Mouse (Mus musculus) heart, embryonic 15.5 days (tissue): ENCODE results near the gene Mtus2. TPM values are rescaled to one million over a fixed set of nuclear protein-coding genes. Genes with fewer than 3 reads are reported as not detected.

Source experiments
- ATAC-seq: fragments of 200-750 bp; cut with Nextera tagmentation; replicated peaks from 2 replicates; pipeline ENCODE4 v1.8.0; 2017; ENCODE audit warnings: low read depth, moderate TSS enrichment; ENCODE audit not compliant: insufficient number of reproducible peaks, insufficient read depth, low FRiP score
- H3K27ac ChIP-seq: fragments of 300-500 bp; sonication (generic); 2 replicates; pipeline ENCODE4 v1.5.1; 2015; ENCODE audit warnings: mild to moderate bottlenecking, inconsistent platforms
- H3K27me3 ChIP-seq: fragments of 300-500 bp; sonication (generic); 2 replicates; pipeline ENCODE4 v1.6.1; 2015; ENCODE audit warnings: inconsistent platforms
- H3K36me3 ChIP-seq: fragments of 300-500 bp; sonication (generic); 2 replicates; pipeline ENCODE4 v1.6.1; 2015; ENCODE audit warnings: mild to moderate bottlenecking, inconsistent platforms
- H3K4me1 ChIP-seq: fragments of 300-500 bp; sonication (generic); replicated peaks from 2 replicates; pipeline ENCODE4 v1.6.1; 2015; ENCODE audit warnings: inconsistent platforms
- H3K4me2 ChIP-seq: fragments of 300-500 bp; sonication (generic); 2 replicates; pipeline ENCODE4 v1.6.1; 2015; ENCODE audit warnings: inconsistent platforms, mild to moderate bottlenecking, moderate library complexity
- H3K4me3 ChIP-seq: fragments of 300-500 bp; sonication (generic); 2 replicates; pipeline ENCODE4 v1.5.1; 2015; ENCODE audit warnings: mild to moderate bottlenecking, inconsistent platforms
- H3K9ac ChIP-seq: fragments of 300-500 bp; sonication (generic); 2 replicates; pipeline ENCODE4 v1.6.1; 2015; ENCODE audit warnings: mild to moderate bottlenecking, inconsistent platforms
- H3K9me3 ChIP-seq: fragments of 300-500 bp; sonication (generic); replicated peaks from 2 replicates; pipeline ENCODE4 v1.6.1; 2016; ENCODE audit warnings: inconsistent platforms
- WGBS: fragments of 180-500 bp; shearing (Covaris S2); methylation state at CpG from one replicate; pipeline ENCODE4 v1.1.7; 2015; ENCODE audit warnings: mixed read lengths; 5-methylcytosine and 5-hydroxymethylcytosine counted together
- polyA plus RNA-seq: library from polyadenylated mRNA; unstranded; fragments of >200 nt; fragmentation: Nextera tagmentation; extraction: Ambion mirVana; gene quantifications from 2 replicates; pipeline ENCODE4 v1.2.1, GENCODE M21; 2015

Mtus2 gene
- polyA plus RNA-seq, 1 experiment from 2014 or later, result 121 TPM

GRCm38 (mm10) chr5:148083541-148083940 lies 126.4 kb downstream of the Mtus2 start:
- Histone ChIP-seq H3K36me3 (no peaks in the 10 kb centered on the region), H3K9ac (no peak overlapping the region), H3K4me1 (no peaks in the 10 kb centered on the region), H3K4me2 (no peak overlapping the region), H3K4me3 (no peak overlapping the region), H3K27me3 (no peaks in the 10 kb centered on the region), H3K9me3 (0 out of 2 replicates have a peak, but pooled peaks cover 7% of the 10 kb centered on the region), H3K27ac (no peak overlapping the region)
- no peak for ATAC-seq
- 96% methylated on average over 1 of the region's 1 CpGs for WGBS

- Histone ChIP-seq H3K4me1 (no peaks in the 10 kb centered on the region), H3K27me3 (no peaks in the 10 kb centered on the region), H3K4me2 (no peak overlapping the region), H3K9ac (no peak overlapping the region), H3K36me3 (no peaks in the 10 kb centered on the region), H3K9me3 (0 out of 2 replicates have a peak, but pooled peaks cover 7% of the 10 kb centered on the region), H3K27ac (no peak overlapping the region), H3K4me3 (no peak overlapping the region)
- 82% methylated on average over 5 of the region's 5 CpGs for WGBS
- ATAC-seq, result no peak
Observed at GRCm38 (mm10) chr5:148084766-148085165, 127.6 kb downstream of the Mtus2 start.

DNA sequence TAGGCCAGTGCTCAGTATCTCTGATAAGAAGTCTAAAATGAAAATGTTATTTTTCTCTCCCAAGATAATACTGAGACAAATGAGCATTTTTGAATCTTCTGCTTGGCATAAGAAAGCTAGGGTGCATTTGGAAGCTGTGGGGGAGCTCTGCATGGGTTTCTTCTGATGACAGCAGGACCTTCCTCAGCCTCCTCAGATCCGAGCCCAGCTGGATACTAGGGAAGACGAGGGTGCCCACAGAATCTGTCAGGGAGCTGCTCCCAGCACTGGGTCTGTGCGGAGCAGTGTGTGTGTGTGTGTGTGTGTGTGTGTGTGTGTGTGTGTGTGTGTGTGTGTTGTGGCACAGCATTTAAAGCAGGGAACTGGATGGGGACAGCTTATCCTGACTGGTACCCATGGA lies 130.7 kb downstream of the Mtus2 start:
- 0 out of 2 replicates have a peak, but pooled peaks cover 2% of the 10 kb centered on the region for H3K9me3 ChIP-seq

DNA sequence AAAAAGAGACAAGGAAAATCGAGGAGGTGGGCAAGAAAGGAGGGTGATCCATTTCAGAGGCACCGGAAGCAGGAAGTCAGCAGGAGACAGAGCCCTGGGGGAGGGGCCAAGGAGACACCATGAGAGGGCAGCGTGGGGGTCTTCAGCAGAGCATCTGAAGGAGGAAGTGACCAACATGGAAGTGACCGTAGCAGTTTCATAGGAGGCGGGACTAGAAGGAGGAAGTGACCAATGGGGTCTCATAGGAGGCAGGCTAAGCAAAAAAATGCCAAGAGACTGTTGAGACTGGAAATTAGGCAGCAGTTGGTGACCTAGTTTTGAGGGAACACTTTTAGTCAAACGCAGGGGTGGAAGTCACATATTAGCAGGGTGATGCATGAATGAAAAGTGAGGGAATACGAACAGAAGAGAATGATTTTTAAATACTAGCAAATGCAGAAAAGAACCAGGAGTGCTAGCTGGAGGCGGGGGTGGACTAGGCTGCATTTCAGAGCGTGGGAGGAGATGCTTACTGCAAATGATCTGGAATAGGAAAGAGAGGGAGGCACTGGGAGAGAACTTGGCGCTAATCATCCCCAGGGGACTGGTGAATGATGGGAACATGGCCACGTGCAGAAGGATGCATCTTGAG lies 133.2 kb downstream of the Mtus2 start:
- no peaks in the 10 kb centered on the region for H3K36me3 ChIP-seq
- no peak overlapping the region for H3K4me3 ChIP-seq
- no peak overlapping the region for H3K4me2 ChIP-seq
- ATAC-seq, result no peak
- no peaks in the 10 kb centered on the region for H3K27me3 ChIP-seq
- no peak overlapping the region for H3K9ac ChIP-seq
- H3K27ac ChIP-seq, result no peak overlapping the region
- no peaks in the 10 kb centered on the region for H3K9me3 ChIP-seq
- WGBS, result 66% methylated on average over 11 of the region's 11 CpGs
- no peaks in the 10 kb centered on the region for H3K4me1 ChIP-seq

More for the DNA sequence above, 130.7 kb downstream of the Mtus2 start:
- Histone ChIP-seq H3K4me3 (no peak overlapping the region), H3K27me3 (no peaks in the 10 kb centered on the region), H3K4me1 (no peaks in the 10 kb centered on the region), H3K36me3 (no peaks in the 10 kb centered on the region), H3K4me2 (no peak overlapping the region), H3K9ac (no peak overlapping the region), H3K27ac (no peak overlapping the region)
- ATAC-seq, result no peak
- 54% methylated on average over 3 of the region's 3 CpGs for WGBS

- ATAC-seq, result no peak
- H3K4me2 ChIP-seq, result no peak overlapping the region
- 40% methylated on average over 10 of the region's 10 CpGs for WGBS
Observed at GRCm38 (mm10) chr5:148094640-148095039, 137.5 kb downstream of the Mtus2 start.

GRCm38 (mm10) chr5:148099356-148099755 lies 142.2 kb downstream of the Mtus2 start:
- Histone ChIP-seq H3K27ac (no peak overlapping the region), H3K4me3 (no peak overlapping the region), H3K36me3 (no peaks in the 10 kb centered on the region), H3K4me1 (no peaks in the 10 kb centered on the region), H3K27me3 (no peaks in the 10 kb centered on the region), H3K4me2 (no peak overlapping the region), H3K9ac (no peak overlapping the region), H3K9me3 (no peaks in the 10 kb centered on the region)
- no peak for ATAC-seq
- WGBS, result 88% methylated on average over 9 of the region's 9 CpGs

More at GRCm38 (mm10) chr5:148094640-148095039, 137.5 kb downstream of the Mtus2 start:
- H3K27ac ChIP-seq, result no peak overlapping the region
- H3K4me1 ChIP-seq, result no peaks in the 10 kb centered on the region
- no peaks in the 10 kb centered on the region for H3K27me3 ChIP-seq
- H3K4me3 ChIP-seq, result no peak overlapping the region
- H3K36me3 ChIP-seq, result no peaks in the 10 kb centered on the region
- H3K9ac ChIP-seq, result no peak overlapping the region
- H3K9me3 ChIP-seq, result no peaks in the 10 kb centered on the region

GRCm38 (mm10) chr5:148107324-148107723 lies 150.2 kb downstream of the Mtus2 start:
- WGBS, result 86% methylated on average over 6 of the region's 6 CpGs
- no peak for ATAC-seq
- H3K9ac ChIP-seq, result no peak overlapping the region
- H3K9me3 ChIP-seq, result no peaks in the 10 kb centered on the region
- H3K27me3 ChIP-seq, result no peaks in the 10 kb centered on the region
- H3K4me3 ChIP-seq, result no peak overlapping the region
- no peak overlapping the region for H3K27ac ChIP-seq
- no peak overlapping the region for H3K4me2 ChIP-seq
- no peaks in the 10 kb centered on the region for H3K4me1 ChIP-seq
- H3K36me3 ChIP-seq, result no peaks in the 10 kb centered on the region

GRCm38 (mm10) chr5:148107890-148108289 lies 150.8 kb downstream of the Mtus2 start:
- no peak overlapping the region for H3K9ac ChIP-seq
- H3K4me2 ChIP-seq, result no peak overlapping the region
- no peaks in the 10 kb centered on the region for H3K4me1 ChIP-seq
- H3K9me3 ChIP-seq, result no peaks in the 10 kb centered on the region
- no peak for ATAC-seq
- H3K36me3 ChIP-seq, result no peaks in the 10 kb centered on the region
- H3K27ac ChIP-seq, result no peak overlapping the region
- no peaks in the 10 kb centered on the region for H3K27me3 ChIP-seq
- H3K4me3 ChIP-seq, result no peak overlapping the region
- WGBS, result 63% methylated on average over 7 of the region's 7 CpGs

- no peaks in the 10 kb centered on the region for H3K27me3 ChIP-seq
- no peaks in the 10 kb centered on the region for H3K9me3 ChIP-seq
- H3K4me1 ChIP-seq, result no peaks in the 10 kb centered on the region
- no peak for ATAC-seq
- H3K9ac ChIP-seq, result no peak overlapping the region
- WGBS, result 54% methylated on average over 9 of the region's 9 CpGs
- H3K36me3 ChIP-seq, result no peaks in the 10 kb centered on the region
- no peak overlapping the region for H3K4me2 ChIP-seq
- H3K27ac ChIP-seq, result no peak overlapping the region
- H3K4me3 ChIP-seq, result no peak overlapping the region
Observed at GRCm38 (mm10) chr5:148108314-148108713, 151.2 kb downstream of the Mtus2 start.

- H3K4me2 ChIP-seq, result no peak overlapping the region
- no peaks in the 10 kb centered on the region for H3K36me3 ChIP-seq
- no peak overlapping the region for H3K27ac ChIP-seq
- 45% methylated on average over 15 of the region's 15 CpGs for WGBS
- no peak overlapping the region for H3K9ac ChIP-seq
- no peak for ATAC-seq
- no peaks in the 10 kb centered on the region for H3K9me3 ChIP-seq
- no peaks in the 10 kb centered on the region for H3K27me3 ChIP-seq
- no peak overlapping the region for H3K4me3 ChIP-seq
- no peaks in the 10 kb centered on the region for H3K4me1 ChIP-seq
Observed at GRCm38 (mm10) chr5:148115207-148115817, 158.2 kb downstream of the Mtus2 start.

- Histone ChIP-seq H3K4me3 (no peak overlapping the region), H3K4me2 (no peak overlapping the region), H3K9ac (no peak overlapping the region), H3K4me1 (no peaks in the 10 kb centered on the region), H3K27me3 (no peaks in the 10 kb centered on the region), H3K9me3 (no peaks in the 10 kb centered on the region), H3K27ac (no peak overlapping the region), H3K36me3 (no peaks in the 10 kb centered on the region)
- ATAC-seq, result no peak
- 75% methylated on average over 12 of the region's 12 CpGs for WGBS
Observed at GRCm38 (mm10) chr5:148124354-148124753, 167.2 kb downstream of the Mtus2 start.
